Mouse (Mus musculus) heart, adult 2 months (tissue): ENCODE measurements at regions not wholly inside any gene's neighbourhood (a gene's known extent, or its start where the extent isn't known, plus 50 kb on each side); places are given as distances from the start of the nearest gene placed in this dataset.

Experiments
- CTCF ChIP-seq: fragments of 200-600 bp; IDR thresholded peaks from 2 replicates; pipeline ENCODE4 v1.8.1; 2022; ENCODE audit warnings: antibody characterized with exemption, mild to moderate bottlenecking, moderate library complexity
- EP300 ChIP-seq: fragments of 200-500 bp; IDR thresholded peaks from 2 replicates; pipeline ENCODE4 v1.6.1; 2011; ENCODE audit warnings: low read depth, low read length, control low read depth; ENCODE audit not compliant: insufficient read depth
- POLR2A ChIP-seq: fragments of 200-500 bp; IDR thresholded peaks from 2 replicates; pipeline ENCODE4 v1.6.1; 2011; ENCODE audit warnings: mild to moderate bottlenecking, low read depth, low read length, control low read depth; ENCODE audit not compliant: insufficient read depth

- no peak for TF ChIP-seq CTCF
- TF ChIP-seq POLR2A: no peak
- TF ChIP-seq EP300: no peak
These were observed 177.0 kb upstream of the Agtr1b start for GRCm38 (mm10) chr3:20543991-20544390.
